Mouse (Mus musculus) myocyte (in vitro differentiated cells): ENCODE measurements around the gene Slc20a1.

Source experiments
- MYOD1 ChIP-seq, 3 experiments: IDR thresholded peaks; one replicate each; pipeline ENCODE4 v1.6.1; 2011; ENCODE audit warnings: control low read depth in 2 of 3, low read depth in 2 of 3, mild to moderate bottlenecking in 2 of 3, moderate library complexity in 1 of 3; ENCODE audit not compliant: insufficient read length in 2 of 3, control insufficient read depth in 1 of 3
- TCF3 ChIP-seq: IDR thresholded peaks from one replicate; pipeline ENCODE4 v1.6.1; 2011; ENCODE audit warnings: low read depth, control low read depth; ENCODE audit not compliant: insufficient read length

- TF ChIP-seq MYOD1 (IDR thresholded peaks at IDR 0.05; ENCODE audit: control insufficient read depth in 1 of 3, insufficient read length in 2 of 3, low read depth in 2 of 3) (no peak), TCF3 (no peak)
Observed at GRCm38 (mm10) chr2:129234731-129235130, 36.2 kb downstream of the Slc20a1 start.
